Mouse (Mus musculus) cortical plate, adult 2 months (tissue): ENCODE measurements around the gene Fbxw2. TPM values are rescaled to one million over a fixed set of nuclear protein-coding genes. Genes with fewer than 3 reads are reported as not detected.
"Not testable (repeated sequence)": the region's sequence is repeated elsewhere in the genome, so short reads cannot be mapped to it uniquely, and the experiment has no call there.

ENCODE experiments used
- H3K27ac ChIP-seq: fragments of 200-500 bp; 2 replicates; pipeline ENCODE4 v1.5.1; 2012; ENCODE audit warnings: low read length, control low read depth, inconsistent platforms; ENCODE audit not compliant: insufficient read depth
- H3K4me1 ChIP-seq: fragments of 200-500 bp; 2 replicates; pipeline ENCODE4 v1.6.1; 2011; ENCODE audit warnings: low read length; ENCODE audit not compliant: control insufficient read depth, insufficient read depth
- H3K4me3 ChIP-seq: fragments of 200-500 bp; 2 replicates; pipeline ENCODE4 v1.5.1; 2011; ENCODE audit warnings: mild to moderate bottlenecking, low read length, control low read depth; ENCODE audit not compliant: insufficient read depth
- CTCF ChIP-seq: fragments of 200-500 bp; IDR thresholded peaks from 2 replicates; pipeline ENCODE4 v1.5.1; 2011; ENCODE audit warnings: mild to moderate bottlenecking, control low read depth, low read length; ENCODE audit not compliant: insufficient read depth; ENCODE audit errors: extremely low read depth
- POLR2A ChIP-seq: fragments of 200-500 bp; IDR thresholded peaks from 2 replicates; pipeline ENCODE4 v1.6.1; 2011; ENCODE audit warnings: mild to moderate bottlenecking, low read length, control low read depth; ENCODE audit not compliant: insufficient read depth; ENCODE audit errors: extremely low read depth
- polyA plus RNA-seq: library from polyadenylated mRNA; depleted of rRNA; stranded (reverse); fragments of >200 nt; gene quantifications from 2 replicates; pipeline ENCODE4 v1.2.3, GENCODE M21; 2012; rRNA removed

The Fbxw2 gene
- polyA plus RNA-seq, 1 experiment = 83.2 TPM

DNA sequence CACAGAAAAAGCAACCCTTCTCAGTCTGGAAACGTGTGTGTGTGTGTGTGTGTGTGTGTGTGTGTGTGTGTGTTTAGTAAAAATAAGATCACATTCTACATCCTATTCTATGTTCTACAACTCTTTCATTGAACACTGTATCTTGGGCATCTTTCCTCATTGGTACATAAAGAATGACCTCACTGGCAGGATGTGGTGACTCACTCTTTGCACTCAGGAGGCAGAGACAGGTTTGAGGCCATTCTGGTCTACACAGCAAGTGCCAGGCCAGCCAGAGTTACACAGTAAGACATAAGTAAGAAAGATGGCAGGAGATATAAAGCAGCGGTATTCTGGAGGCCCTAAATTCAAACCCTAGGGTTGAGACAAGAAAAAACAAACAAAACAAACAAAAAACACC lies 63.2 kb downstream of the Fbxw2 start:
- Histone ChIP-seq H3K4me1 (no peaks in the 10 kb centered on the region), H3K27ac (no peak overlapping the region), H3K4me3 (no peak overlapping the region)
- TF ChIP-seq CTCF = no peak
- no peak for TF ChIP-seq POLR2A

DNA sequence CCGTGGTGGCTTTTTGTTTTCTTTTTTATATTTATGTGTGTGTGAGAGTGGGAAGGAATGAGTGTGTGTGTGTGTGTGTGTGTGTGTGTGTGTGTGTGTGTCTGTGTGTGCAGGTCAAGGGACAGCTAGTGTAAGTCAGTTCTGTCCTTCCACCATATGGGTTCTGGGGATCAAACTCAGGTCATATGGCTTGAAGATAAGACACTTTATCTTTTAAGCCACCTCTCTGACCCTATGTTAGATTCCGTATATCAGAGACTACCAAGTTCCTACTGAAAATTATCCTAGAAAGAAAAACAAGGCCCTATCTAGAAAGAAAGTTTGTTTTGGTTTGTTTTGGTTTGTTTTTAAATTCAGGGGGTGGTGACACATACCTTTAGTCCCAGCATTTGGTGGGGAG lies 63.9 kb downstream of the Fbxw2 start:
- Histone ChIP-seq H3K4me1 (no peaks in the 10 kb centered on the region), H3K27ac (no peak overlapping the region), H3K4me3 (no peak overlapping the region)
- TF ChIP-seq CTCF (no peak), POLR2A (no peak)

DNA sequence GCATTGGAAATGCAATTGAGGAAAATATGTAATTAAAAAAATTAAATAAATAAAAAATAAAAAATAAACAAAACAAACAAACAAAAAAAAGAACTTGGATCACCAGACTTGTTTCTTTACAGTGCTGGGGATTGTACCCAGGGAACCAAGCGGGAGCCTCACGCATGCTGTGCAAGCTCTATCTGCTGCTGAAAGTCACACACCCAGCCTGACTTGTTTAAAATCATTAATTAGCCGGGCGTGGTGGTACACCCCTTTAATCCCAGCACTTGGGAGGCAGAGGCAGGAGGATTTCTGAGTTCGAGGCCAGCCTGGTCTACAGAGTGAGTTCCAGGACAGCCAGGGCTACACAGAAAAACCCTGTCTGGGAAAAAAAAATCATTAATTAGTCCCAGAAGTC lies 64.8 kb downstream of the Fbxw2 start:
- not testable (repeated sequence) for H3K27ac ChIP-seq, H3K4me1 ChIP-seq, H3K4me3 ChIP-seq

DNA sequence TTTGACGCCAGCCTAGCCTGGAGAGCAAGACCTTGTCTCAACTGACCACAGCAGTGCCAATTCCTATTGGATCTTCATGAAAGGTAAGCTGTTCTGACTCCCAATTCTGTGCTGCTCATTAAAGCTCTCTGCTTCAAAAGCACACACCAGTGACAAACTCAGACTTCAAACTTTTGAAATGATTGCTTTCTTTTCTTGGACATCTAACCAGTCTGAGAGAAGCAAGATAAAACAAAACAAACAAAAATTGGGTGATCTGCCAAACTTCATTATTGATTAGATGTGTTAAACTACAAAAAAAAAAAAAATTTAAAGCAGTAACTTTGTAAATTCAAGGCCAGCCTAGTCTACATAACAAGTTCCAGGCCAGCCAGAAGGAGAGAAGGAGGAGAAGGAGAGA lies 68.8 kb downstream of the Fbxw2 start:
- TF ChIP-seq CTCF = no peak
- no peak for TF ChIP-seq POLR2A
- H3K4me3 ChIP-seq = no peak overlapping the region

DNA sequence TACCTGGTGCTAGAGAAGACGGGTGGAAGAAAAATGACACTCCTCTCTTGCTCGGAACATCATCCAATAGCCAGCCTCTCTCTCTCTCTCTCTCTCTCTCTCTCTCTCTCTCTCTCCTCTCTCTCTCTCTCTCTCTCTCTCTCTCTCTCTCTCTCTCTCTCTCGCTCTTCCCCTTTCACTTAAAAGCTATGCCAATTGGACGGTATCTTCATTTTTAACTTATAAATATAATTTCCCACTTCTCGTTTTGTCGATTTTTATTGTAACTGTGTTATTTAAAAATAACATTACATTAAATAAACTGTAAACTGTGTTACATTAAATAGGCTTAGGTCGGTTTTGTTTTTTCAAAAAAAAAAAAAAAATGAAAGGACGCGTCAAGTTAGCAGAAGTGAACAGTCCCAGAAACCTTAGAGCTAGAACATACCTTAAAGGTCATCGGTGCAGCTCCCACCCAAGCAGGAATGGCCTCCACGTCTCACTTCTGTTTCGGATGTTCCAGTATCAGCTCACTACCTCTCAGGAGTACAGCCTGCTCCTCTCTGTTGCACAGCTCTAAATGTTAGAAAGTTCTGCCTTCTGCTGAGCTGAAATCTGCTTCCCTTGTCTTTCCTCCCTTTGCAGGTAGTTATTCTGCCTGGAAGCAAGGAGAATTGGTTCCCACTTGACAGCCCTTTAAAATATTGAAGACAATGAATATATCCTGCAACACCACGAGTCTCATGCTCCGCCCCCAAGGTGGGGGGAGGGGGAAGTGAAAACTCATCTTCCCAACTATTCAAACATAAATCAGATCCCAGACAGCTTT lies 71.4 kb downstream of the Fbxw2 start, which contains the start of gene Gapvd1:
TSS of gene Gapvd1 (minus strand) at position 682 of the 808 bp plus-strand sequence.
- no peak for TF ChIP-seq POLR2A
- TF ChIP-seq CTCF = no peak
- Histone ChIP-seq H3K27ac (peak within 1 kb of the TSS; percentile 53; the same call in 1 of the 2 replicates), H3K4me1 (peaks cover 4% of the 10 kb centered on the region; the same call in 1 of the 2 replicates), H3K4me3 (peak within 1 kb of the TSS; percentile 46)

More for the DNA sequence above, 68.8 kb downstream of the Fbxw2 start:
- H3K4me1 ChIP-seq = peaks cover 2% of the 10 kb centered on the region; the same call in 1 of the 2 replicates
- H3K27ac ChIP-seq = no peak overlapping the region

Other genes starting within 250 kb of the Fbxw2 start
- gene Gapvd1, start 71.1 kb downstream of the Fbxw2 start, polyA plus RNA-seq = 42.0 and 43.2 TPM in 2 replicates
- gene Hspa5, start 54.3 kb downstream of the Fbxw2 start, polyA plus RNA-seq = 184 and 215 TPM in 2 replicates
- gene Rabepk, start 26.4 kb downstream of the Fbxw2 start, polyA plus RNA-seq = 37.1 and 38.2 TPM in 2 replicates
- not detected in 2 replicates for gene Gm34653, start 6.7 kb upstream of the Fbxw2 start, polyA plus RNA-seq
- gene Cutal, start 48.1 kb upstream of the Fbxw2 start, polyA plus RNA-seq = 0.52 and 0.62 TPM in 2 replicates
- 41.7 and 43.9 TPM in 2 replicates for gene Psmd5, start 48.7 kb upstream of the Fbxw2 start, polyA plus RNA-seq
- 0.95 and 0.98 TPM in 2 replicates for gene Phf19, start 87.7 kb upstream of the Fbxw2 start, polyA plus RNA-seq
- 0.83 and 1.4 TPM in 2 replicates for gene Traf1, start 135.5 kb upstream of the Fbxw2 start, polyA plus RNA-seq
- gene Hc, start 235.1 kb upstream of the Fbxw2 start, polyA plus RNA-seq = 0.08 and 0.35 TPM in 2 replicates